Mouse (Mus musculus) lung, postnatal 0 days (tissue): ENCODE data around the gene Parp6. TPM values are rescaled to one million over a fixed set of nuclear protein-coding genes. Genes with fewer than 3 reads are reported as not detected.
A peak's percentile ranks its signal among the peaks of the same experiment; 100 is the strongest.

Experiments used
- ATAC-seq: fragments of 200-750 bp; cut with Nextera tagmentation; 2 replicates; pipeline ENCODE4 v1.8.0; 2017; ENCODE audit warnings: moderate library complexity
- DNase-seq: peaks from one replicate; pipeline ENCODE4 v3.0.0-alpha.2; 2016; ENCODE audit warnings: low spot score
- H3K27ac ChIP-seq: fragments of 300-500 bp; sonication (generic); 2 replicates; pipeline ENCODE4 v1.5.1; 2014; ENCODE audit warnings: antibody characterized with exemption, mild to moderate bottlenecking, low read length, mixed read lengths
- H3K27me3 ChIP-seq: fragments of 300-500 bp; sonication (generic); replicated peaks from 2 replicates; pipeline ENCODE4 v1.6.1; 2014; ENCODE audit warnings: low read length, mixed read lengths; ENCODE audit not compliant: insufficient read depth
- H3K36me3 ChIP-seq: fragments of 300-500 bp; sonication (generic); 2 replicates; pipeline ENCODE4 v1.6.1; 2014; ENCODE audit warnings: low read length, mixed read lengths; ENCODE audit not compliant: insufficient read depth
- H3K4me1 ChIP-seq: fragments of 300-500 bp; sonication (generic); 2 replicates; pipeline ENCODE4 v1.6.1; 2014; ENCODE audit warnings: antibody characterized with exemption, low read depth, low read length, mixed read lengths; ENCODE audit not compliant: insufficient read depth
- H3K4me2 ChIP-seq: fragments of 300-500 bp; sonication (generic); replicated peaks from 2 replicates; pipeline ENCODE4 v1.6.1; 2014; ENCODE audit warnings: low read depth, mild to moderate bottlenecking, low read length, moderate library complexity, mixed read lengths
- H3K4me3 ChIP-seq: fragments of 300-500 bp; sonication (generic); 2 replicates; pipeline ENCODE4 v1.5.1; 2014; ENCODE audit warnings: low read depth, low read length
- H3K9ac ChIP-seq: fragments of 300-500 bp; sonication (generic); replicated peaks from 2 replicates; pipeline ENCODE4 v1.6.1; 2014; ENCODE audit warnings: low read depth, mild to moderate bottlenecking
- H3K9me3 ChIP-seq: fragments of 300-500 bp; sonication (generic); 2 replicates; pipeline ENCODE4 v1.6.1; 2016; ENCODE audit warnings: low read length, mixed read lengths
- CTCF ChIP-seq: IDR thresholded peaks from 2 replicates; pipeline ENCODE4 v1.5.1; 2016; ENCODE audit warnings: antibody characterized with exemption, mild to moderate bottlenecking
- EP300 ChIP-seq: IDR thresholded peaks from 2 replicates; pipeline ENCODE4 v1.6.1; 2016; ENCODE audit warnings: antibody characterized with exemption, mild to moderate bottlenecking, control low read depth
- WGBS: fragments of 180-500 bp; shearing (Covaris S2); extraction: QIAGEN DNeasy Blood & Tissue Kit; methylation state at CpG from one replicate; pipeline ENCODE4 v1.1.7; 2014; 5-methylcytosine and 5-hydroxymethylcytosine counted together
- polyA plus RNA-seq: library from polyadenylated mRNA; unstranded; fragments of >200 nt; fragmentation: Nextera tagmentation; extraction: Ambion mirVana; gene quantifications from 2 replicates; pipeline ENCODE4 v1.2.1, GENCODE M21; 2015

The Parp6 gene
- polyA plus RNA-seq = 18.3 and 22.1 TPM in 2 replicates

- peak within 1 kb of the TSS; percentile 80 for H3K4me3 ChIP-seq
- H3K27me3 ChIP-seq = no peaks in the 10 kb centered on the region
- H3K27ac ChIP-seq = peak within 1 kb of the TSS; percentile 91
- peak within 1 kb of the TSS; percentile 80 for H3K4me2 ChIP-seq
- peak; percentile 31 for TF ChIP-seq CTCF
- TF ChIP-seq EP300 = no peak
- peak; percentile 100 for DNase-seq
- H3K9me3 ChIP-seq = no peaks in the 10 kb centered on the region
- ATAC-seq = peak; percentile 100
- no peaks in the 10 kb centered on the region for H3K36me3 ChIP-seq
- peak within 1 kb of the TSS; percentile 63 for H3K9ac ChIP-seq
- H3K4me1 ChIP-seq = 0 out of 2 replicates have a peak, but pooled peaks cover 5% of the 10 kb centered on the region
- WGBS = 2% methylated on average over 30 of the region's 36 CpGs
Observed at GRCm38 (mm10) chr9:59616622-59617306, at the start of gene Parp6. Gene Parp6 (plus strand): TSS chr9:59617284.

GRCm38 (mm10) chr9:59571852-59572251, 45.2 kb upstream of the Parp6 start:
- DNase-seq = no peak
- Histone ChIP-seq H3K27ac (no peak overlapping the region), H3K27me3 (0 out of 2 replicates have a peak, but pooled peaks cover 5% of the 10 kb centered on the region), H3K9ac (no peak overlapping the region), H3K4me1 (no peaks in the 10 kb centered on the region), H3K36me3 (no peaks in the 10 kb centered on the region), H3K4me2 (no peak overlapping the region), H3K9me3 (no peaks in the 10 kb centered on the region), H3K4me3 (no peak overlapping the region)
- no peak for ATAC-seq
- WGBS = 61% methylated on average over 2 of the region's 2 CpGs
- TF ChIP-seq EP300 (no peak), CTCF (no peak)

GRCm38 (mm10) chr9:59577401-59577800, 39.7 kb upstream of the Parp6 start:
- H3K27ac ChIP-seq = no peak overlapping the region
- no peaks in the 10 kb centered on the region for H3K4me1 ChIP-seq
- H3K36me3 ChIP-seq = no peaks in the 10 kb centered on the region
- DNase-seq (no peak), ATAC-seq (no peak)
- H3K9me3 ChIP-seq = no peaks in the 10 kb centered on the region
- peak overlapping the region; percentile 41 for H3K4me3 ChIP-seq
- TF ChIP-seq EP300 = no peak
- TF ChIP-seq CTCF = no peak
- 12% methylated on average over 13 of the region's 13 CpGs for WGBS
- H3K9ac ChIP-seq = no peak overlapping the region
- 0 out of 2 replicates have a peak, but pooled peaks cover 10% of the 10 kb centered on the region for H3K27me3 ChIP-seq
- H3K4me2 ChIP-seq = peak overlapping the region; percentile 64

GRCm38 (mm10) chr9:59577844-59578504, 39.1 kb upstream of the Parp6 start, which contains the start of gene Celf6:
Gene Celf6 (plus strand): TSS chr9:59577917.
- no peak for TF ChIP-seq EP300
- no peak for TF ChIP-seq CTCF
- DNase-seq = peak; percentile 96
- peak within 1 kb of the TSS; percentile 41 for H3K4me3 ChIP-seq
- no peaks in the 10 kb centered on the region for H3K4me1 ChIP-seq
- H3K4me2 ChIP-seq = peak within 1 kb of the TSS; percentile 64
- H3K9me3 ChIP-seq = no peaks in the 10 kb centered on the region
- H3K9ac ChIP-seq = no peak within 1 kb of the TSS
- H3K27ac ChIP-seq = no peak within 1 kb of the TSS
- H3K27me3 ChIP-seq = 0 out of 2 replicates have a peak, but pooled peaks cover 10% of the 10 kb centered on the region
- under 1% methylated on average over 37 of the region's 61 CpGs for WGBS
- ATAC-seq = peak; percentile 97
- H3K36me3 ChIP-seq = no peaks in the 10 kb centered on the region

GRCm38 (mm10) chr9:59578505-59578867, 38.6 kb upstream of the Parp6 start:
- TF ChIP-seq CTCF (no peak), EP300 (no peak)
- no peak for DNase-seq
- Histone ChIP-seq H3K27ac (no peak overlapping the region), H3K4me2 (peak overlapping the region; percentile 64), H3K4me1 (no peaks in the 10 kb centered on the region), H3K36me3 (no peaks in the 10 kb centered on the region), H3K9ac (no peak overlapping the region), H3K9me3 (no peaks in the 10 kb centered on the region), H3K27me3 (0 out of 2 replicates have a peak, but pooled peaks cover 10% of the 10 kb centered on the region), H3K4me3 (peak overlapping the region; percentile 41)
- no peak; the same call in 1 of the 2 replicates for ATAC-seq
- 0% methylated on average over 9 of the region's 20 CpGs for WGBS

- TF ChIP-seq CTCF (peak; percentile 85), EP300 (no peak)
- Histone ChIP-seq H3K27me3 (0 out of 2 replicates have a peak, but pooled peaks cover 3% of the 10 kb centered on the region), H3K9me3 (no peaks in the 10 kb centered on the region), H3K9ac (no peak overlapping the region), H3K4me3 (peak overlapping the region; percentile 23; the same call in 1 of the 2 replicates), H3K4me2 (peak overlapping the region; percentile 46), H3K27ac (no peak overlapping the region), H3K4me1 (no peaks in the 10 kb centered on the region), H3K36me3 (no peaks in the 10 kb centered on the region)
- DNase-seq (peak; percentile 84), ATAC-seq (peak; percentile 88)
- 7% methylated on average over 13 of the region's 13 CpGs for WGBS
Observed at GRCm38 (mm10) chr9:59584871-59585308, 32.2 kb upstream of the Parp6 start.
